Mouse (Mus musculus) adrenal gland, adult 2 months (tissue): ENCODE data around the gene Phactr2. TPM values are rescaled to one million over a fixed set of nuclear protein-coding genes. Genes with fewer than 3 reads are reported as not detected.

ENCODE experiments used
- DNase-seq: peaks from one replicate; pipeline ENCODE4 v3.0.0; 2021
- polyA plus RNA-seq: library from polyadenylated mRNA; depleted of rRNA; stranded (reverse); fragments of >200 nt; gene quantifications from 2 replicates; pipeline ENCODE4 v1.2.3, GENCODE M21; 2012
- total RNA-seq, 2 experiments: library from RNA; stranded (reverse); gene quantifications; 2 replicates each; pipeline ENCODE4 v1.2.3; 2021

Gene Phactr2
- total and polyA plus RNA-seq, 3 experiments: 8.0 to 27.2 (median 26.8) TPM

DNA sequence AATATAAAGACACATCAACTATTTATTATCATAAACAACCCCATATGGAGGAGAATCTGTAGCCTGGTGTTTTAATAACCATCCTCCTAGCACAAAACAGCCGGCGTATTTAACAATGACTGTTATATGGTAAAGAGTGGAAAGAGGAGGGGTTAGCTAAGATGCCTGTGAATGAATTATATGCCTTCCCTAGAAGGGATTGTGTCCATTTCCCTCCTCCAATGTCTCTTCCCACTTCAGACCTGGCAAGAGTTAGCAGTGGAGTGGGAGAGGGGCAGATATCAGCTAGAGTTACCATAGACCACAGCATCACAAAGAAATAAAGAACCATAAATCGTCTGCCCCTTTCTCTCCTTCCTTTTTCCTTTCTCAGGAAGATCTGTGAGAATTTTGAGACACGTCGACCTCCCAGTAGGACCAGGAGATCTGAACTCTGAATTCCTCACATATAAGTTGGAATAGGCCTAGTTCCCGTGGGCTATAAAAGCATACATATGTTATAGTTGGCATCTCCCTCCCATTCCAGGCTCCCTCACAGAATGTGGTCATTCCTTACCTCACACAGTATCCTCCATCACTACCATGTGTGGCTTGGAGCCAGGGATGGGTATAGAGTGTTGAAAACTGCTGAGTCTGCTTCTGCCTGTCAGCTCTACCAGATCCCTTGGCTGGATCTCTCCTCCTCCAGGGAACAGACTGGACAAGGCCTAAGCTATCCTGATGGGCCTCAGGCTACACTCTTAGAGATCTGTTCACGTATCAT is 25.7 kb downstream of the Phactr2 start:
- no peak for DNase-seq

DNA sequence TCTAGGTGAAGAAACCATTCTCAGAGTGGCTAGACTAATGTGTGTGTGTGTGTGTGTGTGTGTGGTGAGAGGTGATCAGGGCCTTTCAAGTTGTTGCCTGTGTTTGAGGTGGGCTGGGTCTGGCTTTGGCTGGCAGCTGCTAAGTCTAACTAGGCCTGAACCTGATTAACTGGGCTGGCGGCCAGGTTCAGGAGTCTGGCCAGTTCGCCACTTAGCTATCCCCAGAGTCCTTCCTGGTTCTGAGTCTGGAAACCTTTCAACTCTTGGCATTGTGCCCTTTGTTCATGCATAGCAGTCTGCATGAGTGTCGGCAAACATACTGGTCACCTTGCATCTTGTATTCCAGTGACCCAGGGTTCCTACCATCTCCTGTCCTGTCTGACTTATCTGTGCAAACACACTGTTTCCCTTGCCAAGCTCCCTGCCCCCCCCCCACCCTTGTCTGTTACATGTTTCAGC is 27.4 kb downstream of the Phactr2 start:
- peak; percentile 53 for DNase-seq

DNA sequence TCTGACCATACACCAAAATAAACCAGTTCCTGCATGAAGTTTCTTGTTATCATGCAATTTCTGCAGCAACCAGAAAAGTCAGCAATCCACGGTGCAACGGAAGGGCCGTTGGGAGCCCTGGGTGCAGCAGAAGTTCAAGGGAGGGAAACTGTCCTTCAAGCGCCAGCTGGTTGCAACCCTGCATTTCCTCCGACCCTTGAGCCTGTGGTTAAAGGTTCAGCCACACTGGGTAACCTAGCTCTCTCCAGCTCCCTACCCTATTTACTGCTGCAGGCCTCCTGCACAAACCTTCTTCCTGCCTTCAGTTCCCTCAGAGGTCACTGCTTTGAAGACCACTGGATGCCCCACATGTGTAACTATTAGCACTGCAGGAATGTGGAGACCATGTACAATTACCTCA is 30.0 kb downstream of the Phactr2 start:
- DNase-seq: no peak

DNA sequence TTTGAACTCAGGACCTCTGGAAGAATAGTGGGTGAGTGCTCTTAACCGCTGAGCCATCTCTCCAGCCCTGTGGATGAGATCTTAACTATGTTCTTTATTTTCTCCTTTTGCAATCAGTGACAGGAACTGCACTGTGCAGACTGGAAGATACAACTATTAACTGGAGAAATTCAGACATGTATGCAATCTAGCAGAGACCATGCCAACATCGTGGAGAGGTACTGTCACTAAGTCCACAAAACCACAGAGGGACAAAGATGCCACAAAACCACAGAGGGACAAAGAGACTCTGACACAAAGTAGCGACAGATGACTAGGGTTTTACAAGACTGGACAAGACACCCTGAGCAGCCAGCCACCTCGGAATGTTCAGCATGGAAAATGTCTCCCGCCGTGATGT is 30.6 kb downstream of the Phactr2 start:
- DNase-seq: no peak

DNA sequence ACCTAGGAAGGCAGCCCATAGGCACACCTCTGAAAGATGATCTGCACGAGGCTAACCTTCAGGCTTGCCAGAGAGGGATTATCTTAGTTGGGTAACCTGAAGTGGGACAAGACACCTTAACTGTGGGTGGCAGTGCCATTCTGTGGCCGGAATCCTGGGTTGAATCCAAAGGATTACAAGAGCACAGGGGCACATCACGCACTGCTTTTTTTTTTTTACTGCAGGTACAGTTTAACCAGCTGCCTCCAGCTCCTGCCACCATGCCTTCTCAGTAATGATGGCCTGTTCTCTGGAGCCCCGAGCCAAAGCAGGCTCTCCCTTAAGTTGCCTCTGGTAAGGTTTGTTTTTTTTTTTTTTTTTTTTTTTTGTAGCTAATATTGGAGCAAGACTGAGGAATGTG is 33.9 kb downstream of the Phactr2 start:
- DNase-seq: no peak

DNA sequence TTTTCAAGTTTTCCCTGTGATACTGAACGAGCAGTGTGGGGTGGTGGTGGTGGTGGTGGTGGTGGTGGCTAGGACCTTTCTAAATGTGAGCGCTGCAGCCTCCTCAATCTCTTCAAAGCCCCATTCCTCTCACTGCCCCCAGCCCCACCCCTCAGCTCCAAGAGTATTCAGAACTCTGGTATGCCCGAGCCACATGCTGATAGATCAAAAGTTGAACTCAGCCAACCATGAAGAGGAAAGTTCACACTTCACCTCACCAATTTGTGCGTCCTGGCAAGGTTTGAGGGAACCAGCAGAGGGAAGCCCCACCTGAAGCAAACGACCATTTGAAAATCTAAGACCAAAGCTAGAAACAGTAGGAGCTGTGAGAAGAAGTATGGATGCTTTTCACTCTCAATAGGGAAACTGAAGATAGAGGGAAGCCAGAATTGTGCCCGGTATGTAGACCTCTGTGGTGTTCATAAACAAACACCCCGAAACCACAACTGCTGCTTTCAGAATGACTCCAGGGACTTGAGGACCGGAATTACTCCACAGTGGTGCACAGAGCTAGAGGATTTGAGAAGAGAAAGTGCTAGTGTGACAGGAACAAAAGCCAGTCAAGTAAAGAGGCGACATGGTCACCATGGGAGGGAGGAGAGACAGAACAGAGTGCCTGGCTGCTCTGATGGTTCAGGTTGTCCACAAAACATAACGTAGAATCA is 35.9 kb downstream of the Phactr2 start:
- DNase-seq: peak; percentile 3

DNA sequence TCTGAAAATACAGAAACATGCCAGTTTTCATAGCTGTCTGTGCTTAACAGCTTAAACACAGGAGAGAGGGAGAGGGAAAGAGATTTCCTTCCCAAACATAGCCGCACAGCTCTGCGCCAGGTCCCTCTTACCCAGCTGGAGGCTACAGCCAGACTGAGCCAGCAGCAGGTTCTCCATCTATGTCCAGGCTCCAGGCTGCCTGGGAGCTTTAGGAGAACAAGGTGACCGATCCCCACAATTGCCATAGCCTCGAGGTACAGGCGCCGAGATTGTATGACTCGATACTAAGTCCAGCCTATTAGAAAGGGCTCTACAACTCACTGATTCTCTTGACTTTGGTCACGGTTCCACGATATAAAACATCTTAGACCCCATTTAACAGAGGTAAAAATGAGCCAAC is 37.2 kb downstream of the Phactr2 start:
- DNase-seq: no peak

DNA sequence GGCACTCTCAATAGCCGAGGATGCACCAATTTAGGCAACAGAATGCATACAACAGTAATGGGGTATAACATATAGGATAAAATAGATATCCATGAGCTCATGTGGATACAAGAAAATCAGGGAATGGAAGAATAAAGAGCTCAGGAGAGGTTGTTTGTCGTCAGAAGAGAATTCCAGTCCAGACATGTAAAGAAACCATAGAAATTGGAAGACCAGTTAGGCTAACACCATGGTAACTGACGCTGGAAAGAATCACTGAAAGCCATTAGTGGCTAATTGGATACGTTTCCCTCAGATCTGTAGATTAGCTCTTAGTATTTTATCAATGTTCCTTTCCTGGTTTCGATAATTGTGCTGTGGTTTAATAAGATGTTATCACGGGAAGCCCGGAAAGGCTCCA is 41.2 kb downstream of the Phactr2 start:
- DNase-seq: no peak

DNA sequence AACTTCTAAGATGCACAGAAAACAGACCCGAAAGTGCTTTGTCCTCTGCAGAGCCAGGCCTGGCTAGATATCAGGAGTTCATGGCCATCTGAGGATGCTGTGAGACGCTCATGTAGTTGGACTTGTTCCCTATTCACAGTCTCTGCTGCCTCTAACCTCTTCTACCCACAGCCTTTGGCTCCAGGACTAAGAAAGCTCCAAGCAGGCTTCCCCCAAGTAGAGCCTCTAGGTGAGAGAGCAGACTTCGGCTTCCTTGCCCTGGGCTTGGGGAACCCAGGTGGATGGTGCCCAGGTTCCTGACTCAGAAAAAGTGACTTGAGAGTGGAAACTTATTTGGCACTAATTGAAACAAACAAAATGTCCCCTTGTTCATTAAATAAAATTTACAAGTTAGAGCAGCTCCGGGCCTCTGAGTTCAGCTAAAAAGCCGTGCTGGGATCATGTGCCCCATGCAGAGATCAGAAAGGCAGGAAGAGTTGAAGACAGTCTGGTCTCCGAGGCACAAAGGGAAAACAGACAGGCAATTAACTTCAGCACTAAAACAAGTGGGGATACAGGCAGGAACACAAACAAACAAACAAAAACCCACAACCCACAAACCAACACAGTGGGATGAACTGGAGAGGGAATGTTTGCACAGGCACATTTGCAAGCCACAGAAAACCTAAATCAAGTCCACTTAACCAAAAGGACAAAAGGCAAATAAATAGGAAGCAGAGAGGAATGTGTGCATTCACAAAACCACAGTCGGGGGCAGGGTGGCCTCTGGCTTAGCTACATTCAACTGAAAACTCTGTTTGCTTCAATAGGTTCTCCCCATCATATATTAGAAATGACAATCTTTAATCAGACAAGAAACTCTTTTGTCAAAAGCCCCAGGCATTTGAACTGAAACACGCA is 42.3 kb downstream of the Phactr2 start:
- DNase-seq: no peak

DNA sequence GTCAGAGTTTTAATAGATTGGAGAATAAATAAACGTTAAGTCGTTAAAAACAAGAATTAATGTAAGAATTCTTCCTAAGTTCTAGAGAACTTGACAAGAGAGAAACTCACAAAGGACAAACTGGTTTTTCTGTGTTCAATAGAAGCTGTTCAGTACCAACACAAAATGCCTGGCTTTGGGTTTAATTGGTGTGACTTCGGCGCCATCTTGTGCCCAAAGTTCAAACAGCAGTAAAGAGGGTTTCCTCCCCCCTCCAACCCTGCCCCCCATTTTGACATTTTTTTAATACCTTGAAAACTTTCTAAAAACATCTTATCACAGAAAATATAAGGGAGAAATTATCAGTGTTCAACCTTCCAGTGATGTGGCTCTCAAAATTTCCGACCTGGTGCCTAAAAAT is 44.4 kb downstream of the Phactr2 start:
- peak; percentile 69 for DNase-seq

DNA sequence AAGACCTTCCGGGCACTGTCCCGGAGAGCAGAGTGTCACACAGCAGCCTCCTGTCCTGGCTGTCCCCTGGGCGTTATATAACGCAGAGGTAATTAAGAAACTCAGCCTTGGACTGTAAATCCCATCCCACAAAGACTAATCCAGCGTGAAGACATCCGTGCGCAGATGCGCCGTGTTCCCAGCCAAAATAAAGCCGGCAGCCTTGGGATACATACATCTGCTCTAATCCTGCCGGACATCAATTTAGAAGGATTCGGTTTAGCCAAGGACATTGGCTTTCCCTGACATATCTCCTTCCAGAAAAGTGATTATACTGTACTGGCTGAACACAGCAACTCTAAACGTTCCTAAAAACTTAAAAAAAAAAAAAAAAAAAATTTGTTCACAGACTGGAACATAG is 45.0 kb downstream of the Phactr2 start:
- peak; percentile 8 for DNase-seq

DNA sequence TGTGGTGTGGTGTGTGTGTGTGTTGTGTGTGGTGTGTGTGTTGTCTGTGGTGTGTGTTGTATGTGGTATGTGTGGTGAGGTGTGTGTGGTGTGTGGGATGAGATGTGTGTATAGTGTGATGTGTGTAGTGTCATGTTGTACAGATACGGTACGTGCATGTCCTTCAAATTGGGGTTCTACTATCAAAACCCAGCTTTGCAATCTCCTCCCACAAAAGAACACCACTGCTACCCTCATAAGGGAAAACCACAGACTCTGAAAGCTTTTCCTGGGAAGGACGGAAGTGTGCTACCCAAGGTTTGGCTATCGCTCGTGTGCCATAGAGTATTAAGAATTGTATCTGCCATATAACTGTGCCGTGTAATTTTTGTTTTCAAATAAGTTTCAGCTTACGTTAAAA is 45.7 kb downstream of the Phactr2 start:
- no peak for DNase-seq

DNA sequence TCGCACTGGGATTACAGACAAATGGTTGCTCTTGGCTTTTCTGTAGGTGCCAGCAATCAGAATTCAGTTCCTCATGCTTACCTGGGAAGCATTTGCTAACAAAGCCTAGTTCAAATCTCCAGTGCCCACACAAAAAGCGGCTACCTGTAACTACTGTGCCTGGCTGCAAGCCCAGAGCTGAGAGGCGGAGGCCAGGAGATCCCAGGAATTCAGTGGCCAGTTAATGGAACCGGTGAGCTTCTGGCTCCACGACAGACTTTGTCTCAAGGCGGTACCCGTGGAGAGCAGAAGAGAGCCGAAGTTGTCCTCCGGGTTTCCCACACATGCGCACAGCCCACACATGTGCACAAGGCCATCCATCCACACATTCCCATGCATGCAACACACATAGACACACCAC is 46.6 kb downstream of the Phactr2 start:
- DNase-seq: no peak

DNA sequence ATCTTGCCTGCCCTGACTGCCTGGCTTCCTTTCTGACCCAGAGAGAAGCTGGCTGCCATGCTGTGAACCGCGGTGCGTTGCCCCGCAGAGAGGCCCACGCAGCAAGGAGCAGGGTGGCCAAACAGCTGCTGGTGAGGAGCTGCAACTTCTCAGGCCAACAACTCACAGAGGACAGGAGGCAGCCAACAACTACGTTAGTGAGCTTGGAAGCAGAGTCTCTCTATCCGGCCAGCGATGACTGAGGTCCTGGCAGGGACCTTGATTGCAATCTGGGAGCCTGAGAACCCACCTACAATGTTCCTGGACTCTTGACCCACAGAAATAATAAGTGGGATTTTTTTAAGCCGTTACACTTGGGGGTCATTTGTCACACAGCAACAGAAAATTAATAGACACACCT is 49.0 kb downstream of the Phactr2 start:
- DNase-seq: no peak

DNA sequence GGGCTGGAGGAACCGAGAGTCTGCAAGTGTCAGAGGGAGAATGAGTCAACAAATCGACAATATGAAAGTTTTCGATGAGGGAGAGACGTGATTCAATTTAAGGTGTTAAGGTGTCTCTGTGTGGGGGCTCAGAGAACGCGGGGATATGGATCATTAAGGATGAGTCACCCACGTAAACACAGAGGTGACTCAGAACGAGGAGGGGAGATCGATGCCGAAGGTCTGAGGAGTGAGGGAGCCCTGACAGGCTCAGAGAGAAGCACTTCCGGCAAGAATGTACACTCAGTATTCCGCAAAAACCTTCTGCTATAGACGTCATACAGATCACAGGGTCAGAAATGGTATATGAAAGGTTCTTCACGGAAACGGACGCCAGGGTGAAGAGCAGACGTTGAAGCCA is 49.7 kb downstream of the Phactr2 start:
- no peak for DNase-seq

DNA sequence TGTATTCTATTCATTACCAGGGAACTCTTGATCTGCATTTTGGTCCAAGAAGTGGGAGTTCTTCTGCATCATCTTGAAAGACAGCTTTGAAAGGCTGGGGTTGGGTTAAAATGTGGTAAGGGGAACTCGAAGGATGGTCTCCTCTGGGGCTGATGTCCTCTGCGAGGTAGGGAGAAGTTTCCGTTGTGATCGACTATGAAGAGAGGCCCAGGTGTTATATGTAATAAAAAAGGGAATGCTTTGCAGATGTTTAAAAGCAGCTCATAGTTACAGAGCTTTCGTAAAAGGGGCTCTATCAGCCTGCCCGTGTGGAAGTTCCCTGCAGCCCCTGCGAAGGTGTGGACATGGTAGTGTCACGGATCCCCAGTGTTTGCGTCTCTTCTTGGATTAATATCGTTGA is 50.2 kb downstream of the Phactr2 start:
- no peak for DNase-seq

DNA sequence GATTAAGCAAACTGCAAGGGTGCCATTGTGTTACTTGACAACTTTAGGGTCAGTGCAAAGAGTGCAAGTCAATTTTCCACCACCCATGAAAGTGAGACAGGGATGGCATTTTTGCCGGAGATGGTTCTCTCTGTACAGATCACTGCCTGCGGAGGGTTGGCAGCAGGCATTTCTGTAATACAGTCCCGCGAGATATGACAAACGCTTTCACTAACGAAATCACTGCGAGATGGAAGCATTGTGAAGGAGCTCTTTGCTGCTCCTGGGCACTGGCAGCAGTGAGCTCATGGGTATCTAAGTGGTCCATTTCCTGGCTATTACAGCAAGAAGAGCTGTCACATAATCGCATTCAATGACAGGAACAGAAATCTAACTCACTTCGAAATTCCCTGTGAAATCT is 52.1 kb downstream of the Phactr2 start:
- DNase-seq: no peak

DNA sequence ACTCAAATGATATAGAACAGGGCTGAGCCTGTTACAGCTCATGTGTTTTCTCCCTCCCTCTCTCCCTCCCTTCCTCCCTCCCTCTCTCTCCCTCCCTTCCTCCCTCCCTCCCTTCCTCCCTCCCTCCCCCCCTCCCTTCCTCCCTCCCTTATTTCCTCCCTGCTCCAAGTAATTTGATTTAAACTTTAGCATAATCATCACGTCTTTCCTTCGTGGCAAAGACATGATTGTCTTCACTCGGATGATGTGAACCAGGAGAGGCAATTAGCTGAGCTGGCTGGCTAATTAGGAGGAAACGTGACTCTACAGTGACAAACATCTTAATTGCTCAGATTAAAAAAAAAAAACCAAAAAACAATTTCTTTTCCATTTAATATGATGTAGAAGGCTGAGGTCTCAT is 55.0 kb downstream of the Phactr2 start:
- DNase-seq: no peak

DNA sequence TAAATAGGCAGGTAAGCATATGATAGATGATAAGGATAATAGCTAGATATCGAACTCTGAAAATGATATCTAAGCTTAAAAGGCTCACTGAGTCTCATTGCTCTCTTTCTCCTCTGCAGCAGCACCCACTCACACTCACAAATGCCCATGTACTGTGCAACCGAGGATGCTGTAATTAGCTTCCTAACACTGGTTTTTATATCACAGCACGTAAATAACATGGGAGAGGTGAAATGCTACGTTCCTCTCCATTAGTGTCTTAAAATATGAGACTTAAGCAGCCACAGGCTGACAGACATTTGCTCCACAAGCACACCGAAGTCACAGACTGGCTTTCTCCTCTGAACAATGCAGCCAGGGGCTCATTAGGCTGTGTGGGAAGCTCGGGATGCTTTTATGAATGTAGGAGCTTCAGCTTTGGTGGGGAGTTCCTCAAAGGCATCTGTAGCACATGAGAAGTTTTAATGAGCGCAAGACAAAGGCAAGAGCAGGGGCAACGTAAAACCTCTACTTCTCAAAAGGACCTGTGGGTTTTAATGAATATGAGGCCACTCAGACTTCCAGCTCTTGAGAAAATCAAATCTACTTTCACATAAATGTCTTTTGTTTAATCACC is 58.6 kb downstream of the Phactr2 start:
- DNase-seq: no peak

DNA sequence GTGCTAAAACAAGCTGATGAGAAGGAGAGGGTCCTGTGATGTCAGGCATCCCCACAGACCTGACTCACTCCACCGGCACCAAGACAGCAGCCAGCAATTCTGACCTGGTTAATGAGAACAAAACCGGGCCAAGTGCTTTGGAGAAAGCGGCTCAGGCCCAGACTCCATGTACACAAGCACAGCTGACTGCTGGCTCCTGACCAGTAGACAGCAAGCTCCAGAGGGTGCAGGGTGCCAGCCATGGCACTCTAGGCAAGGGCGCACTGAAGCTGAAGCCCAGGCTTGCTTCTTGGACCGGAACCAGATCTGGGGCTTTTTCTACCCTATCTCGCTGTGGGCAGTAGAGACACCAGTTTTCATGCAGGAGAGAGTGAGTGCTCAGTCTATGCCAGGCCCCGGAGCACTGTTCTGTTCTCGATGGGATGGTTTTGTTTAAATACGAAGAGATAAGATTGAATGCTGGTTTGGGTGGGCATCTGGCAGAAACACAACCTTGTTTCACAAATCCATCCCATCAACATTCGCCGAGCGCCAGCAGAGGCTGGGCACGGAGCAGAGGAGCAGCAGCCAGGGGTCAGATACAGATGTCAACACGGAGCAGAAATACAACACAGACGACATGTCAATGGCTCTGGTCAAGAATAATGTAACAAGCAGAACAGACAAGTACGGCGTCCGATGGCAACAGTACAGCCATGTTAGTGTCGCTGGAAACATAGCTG is 61.8 kb downstream of the Phactr2 start:
- DNase-seq: peak; percentile 16

DNA sequence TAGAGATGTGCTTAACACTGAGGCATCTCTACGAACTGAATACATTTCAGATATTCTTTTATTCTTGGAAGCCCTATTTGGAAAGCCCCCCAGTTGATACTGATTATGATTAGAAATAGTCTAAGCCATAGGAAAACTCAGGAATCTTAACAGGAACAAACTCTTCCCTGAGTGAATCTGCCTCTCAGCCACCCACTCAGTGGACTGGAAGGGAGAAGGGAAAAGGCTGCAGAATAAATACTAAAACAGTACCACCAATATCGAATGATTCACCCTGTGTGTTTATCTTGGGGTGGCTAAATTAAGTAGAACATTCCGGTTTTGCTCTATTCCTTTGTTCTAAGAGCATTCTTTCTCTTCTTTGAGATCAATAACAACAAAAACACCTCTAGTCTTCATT is 63.2 kb downstream of the Phactr2 start:
- DNase-seq: no peak

DNA sequence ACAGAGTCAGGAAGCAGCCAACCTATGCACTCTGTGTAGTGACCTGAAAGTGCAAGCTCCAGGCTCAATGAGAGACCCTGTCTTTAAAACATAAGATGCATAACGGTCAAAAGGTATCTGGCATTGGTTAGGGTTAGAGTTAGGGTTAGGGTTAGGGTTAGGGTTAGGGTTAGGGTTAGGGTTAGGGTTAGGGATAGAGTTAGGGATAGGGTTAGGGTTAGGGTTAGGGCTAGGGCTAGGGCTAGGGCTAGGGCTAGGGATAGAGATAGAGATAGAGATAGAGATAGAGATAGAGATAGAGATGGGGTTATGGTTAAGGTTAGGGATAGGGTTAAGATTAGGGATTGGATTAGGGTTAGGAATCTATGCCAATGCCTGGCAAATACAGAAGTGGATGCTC is 72.2 kb downstream of the Phactr2 start:
- no peak for DNase-seq
